Mouse (Mus musculus) kidney, embryonic 16.5 days (tissue): ENCODE measurements around the gene Smndc1. TPM values are rescaled to one million over a fixed set of nuclear protein-coding genes. Genes with fewer than 3 reads are reported as not detected.
A peak's percentile ranks its signal among the peaks of the same experiment; 100 is the strongest.

ENCODE experiments used
- ATAC-seq: fragments of 200-750 bp; cut with Nextera tagmentation; 2 replicates; pipeline ENCODE4 v1.8.0; 2017; ENCODE audit warnings: moderate TSS enrichment; ENCODE audit not compliant: low FRiP score, low TSS enrichment
- H3K27ac ChIP-seq: fragments of 300-500 bp; sonication (generic); 2 replicates; pipeline ENCODE4 v1.5.1; 2014; ENCODE audit warnings: low read length
- H3K27me3 ChIP-seq: fragments of 300-500 bp; sonication (generic); 2 replicates; pipeline ENCODE4 v1.6.1; 2014; ENCODE audit warnings: low read length, control low read depth, mixed read lengths; ENCODE audit not compliant: insufficient read depth
- H3K36me3 ChIP-seq: fragments of 300-500 bp; sonication (generic); 2 replicates; pipeline ENCODE4 v1.6.1; 2014; ENCODE audit warnings: low read length, control low read depth, mixed read lengths; ENCODE audit not compliant: insufficient read depth
- H3K4me1 ChIP-seq: fragments of 300-500 bp; sonication (generic); 2 replicates; pipeline ENCODE4 v1.6.1; 2014; ENCODE audit warnings: low read length, control low read depth, mixed read lengths; ENCODE audit not compliant: insufficient read depth
- H3K4me2 ChIP-seq: fragments of 300-500 bp; sonication (generic); replicated peaks from 2 replicates; pipeline ENCODE4 v1.6.1; 2014; ENCODE audit warnings: low read depth, low read length
- H3K4me3 ChIP-seq: fragments of 300-500 bp; sonication (generic); 2 replicates; pipeline ENCODE4 v1.5.1; 2014; ENCODE audit warnings: mild to moderate bottlenecking, low read length
- H3K9ac ChIP-seq: fragments of 300-500 bp; sonication (generic); replicated peaks from 2 replicates; pipeline ENCODE4 v1.6.1; 2014; ENCODE audit warnings: low read length
- H3K9me3 ChIP-seq: fragments of 300-500 bp; sonication (generic); 2 replicates; pipeline ENCODE4 v1.6.1; 2016; ENCODE audit warnings: low read length, control low read depth
- WGBS: fragments of 180-500 bp; shearing (Covaris S2); extraction: QIAGEN DNeasy Blood & Tissue Kit; methylation state at CpG from one replicate; pipeline ENCODE4 v1.1.7; 2014; 5-methylcytosine and 5-hydroxymethylcytosine counted together
- polyA plus RNA-seq: library from polyadenylated mRNA; unstranded; fragments of >200 nt; fragmentation: Nextera tagmentation; extraction: Ambion mirVana; gene quantifications from 2 replicates; pipeline ENCODE4 v1.2.1, GENCODE M21; 2015

Smndc1 gene
- polyA plus RNA-seq, 1 experiment from 2014 or later = 40.1 TPM

DNA sequence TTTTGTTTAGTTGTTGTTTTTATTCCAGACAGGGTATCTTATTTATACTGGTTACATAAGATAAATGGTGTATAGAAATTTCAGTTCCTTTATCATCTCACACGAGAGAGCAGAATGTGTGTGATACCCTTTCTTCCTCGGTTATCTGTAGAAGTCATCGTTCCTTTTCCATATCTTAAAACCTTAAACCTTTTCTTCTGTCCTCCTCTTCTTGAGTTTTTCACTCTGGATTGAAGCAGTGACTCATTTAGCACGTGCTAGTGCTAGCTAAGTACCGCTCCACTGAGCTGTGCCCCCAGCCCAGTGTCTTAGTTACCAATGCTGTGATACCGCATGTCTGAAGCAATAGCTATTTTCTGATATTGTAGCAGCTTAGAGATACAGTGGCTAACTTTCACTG is 56.6 kb downstream of the Smndc1 start:
- Histone ChIP-seq H3K27me3 (no peaks in the 10 kb centered on the region), H3K4me1 (peaks cover 16% of the 10 kb centered on the region; the same call in 1 of the 2 replicates), H3K27ac (no peak overlapping the region), H3K4me2 (no peak overlapping the region), H3K36me3 (peaks cover 34% of the 10 kb centered on the region), H3K4me3 (no peak overlapping the region), H3K9ac (no peak overlapping the region), H3K9me3 (no peaks in the 10 kb centered on the region)
- WGBS = 68% methylated on average over 6 of the region's 6 CpGs
- no peak for ATAC-seq

DNA sequence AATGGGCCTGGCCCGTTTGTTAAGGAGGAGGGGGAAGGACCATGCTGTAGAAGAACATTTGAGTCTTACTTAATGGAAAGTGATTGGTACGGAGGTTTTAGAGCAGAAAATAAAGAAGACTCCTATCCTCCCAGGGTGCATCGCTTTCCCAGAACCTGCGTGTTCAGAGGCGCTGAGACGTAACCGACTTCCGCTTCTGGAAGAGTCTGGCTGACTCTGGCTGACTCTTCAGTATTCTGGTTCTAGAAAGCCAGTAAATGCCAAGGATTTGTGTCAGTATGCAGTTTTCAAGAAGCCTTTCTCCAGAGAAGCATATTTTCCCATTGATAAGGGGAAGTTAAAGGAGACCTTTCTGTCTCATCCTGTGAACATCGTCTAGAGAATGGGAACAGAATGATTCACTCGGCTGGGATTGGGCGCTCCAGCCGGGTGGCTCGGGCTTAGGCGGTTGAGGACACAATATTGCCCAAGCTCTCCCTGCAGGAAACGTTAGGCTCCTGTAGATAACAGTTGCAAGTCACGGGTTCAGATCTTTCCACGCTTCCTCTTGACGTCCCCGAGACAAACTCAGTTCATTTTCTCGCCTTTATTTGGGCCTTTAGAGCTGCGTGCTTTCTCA is 58.4 kb downstream of the Smndc1 start:
- no peaks in the 10 kb centered on the region for H3K9me3 ChIP-seq
- no peak overlapping the region for H3K4me3 ChIP-seq
- WGBS = 83% methylated on average over 21 of the region's 21 CpGs
- no peaks in the 10 kb centered on the region for H3K27me3 ChIP-seq
- H3K36me3 ChIP-seq = peaks cover 22% of the 10 kb centered on the region
- H3K9ac ChIP-seq = no peak overlapping the region
- peaks cover 14% of the 10 kb centered on the region; the same call in 1 of the 2 replicates for H3K4me1 ChIP-seq
- H3K4me2 ChIP-seq = no peak overlapping the region
- no peak for ATAC-seq
- 0 out of 2 replicates have a peak overlapping the region, but pooled peaks have one; percentile 18 for H3K27ac ChIP-seq

DNA sequence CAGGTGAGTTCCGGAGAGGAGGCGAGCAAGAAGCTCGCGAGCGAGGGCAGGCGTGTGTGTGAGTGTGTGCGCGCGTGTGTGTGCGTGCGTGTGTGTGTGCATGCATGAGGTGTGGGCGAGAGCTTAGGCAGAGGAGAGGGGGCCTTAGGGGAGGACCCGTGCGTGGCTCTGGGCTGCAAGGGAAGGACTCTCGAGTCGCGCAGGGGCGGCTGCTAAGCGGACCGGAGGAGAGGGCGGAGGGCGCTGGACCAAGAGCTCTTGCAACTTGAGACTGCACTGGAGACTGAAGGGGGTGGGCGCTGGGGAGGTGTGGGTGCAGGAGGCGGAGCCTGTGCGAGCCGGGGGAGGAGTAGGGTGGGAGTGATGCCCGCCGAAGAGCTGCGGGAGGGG is 60.4 kb downstream of the Smndc1 start:
- H3K27me3 ChIP-seq = no peaks in the 10 kb centered on the region
- peak; percentile 91 for ATAC-seq
- H3K9ac ChIP-seq = peak overlapping the region; percentile 78
- WGBS = under 1% methylated on average over 19 of the region's 29 CpGs
- peak overlapping the region; percentile 80 for H3K27ac ChIP-seq
- peaks cover 22% of the 10 kb centered on the region for H3K4me1 ChIP-seq
- peak overlapping the region; percentile 90 for H3K4me3 ChIP-seq
- H3K9me3 ChIP-seq = no peaks in the 10 kb centered on the region
- H3K36me3 ChIP-seq = peaks cover 22% of the 10 kb centered on the region
- peak overlapping the region; percentile 92 for H3K4me2 ChIP-seq

Other genes starting within 250 kb of the Smndc1 start
- 19.2 and 32.1 TPM in 2 replicates for gene Mxi1, start 80.1 kb downstream of the Smndc1 start, polyA plus RNA-seq
- not detected in 2 replicates for gene Gm10197, start 18.8 kb downstream of the Smndc1 start, polyA plus RNA-seq
- 9.6 and 9.7 TPM in 2 replicates for gene Dusp5, start 138.5 kb upstream of the Smndc1 start, polyA plus RNA-seq
- 395 and 457 TPM in 2 replicates for gene Nutf2-ps1, start 198.5 kb upstream of the Smndc1 start, polyA plus RNA-seq
- gene Smc3, start 209.8 kb upstream of the Smndc1 start, polyA plus RNA-seq = 68.3 and 70.7 TPM in 2 replicates